Mouse (Mus musculus): ENCODE measurements around the gene Slc22a1. TPM values are rescaled to one million over a fixed set of nuclear protein-coding genes. Genes with fewer than 3 reads are reported as not detected.

Slc22a1 gene
- polyA plus RNA-seq (2014; fragmentation: Nextera tagmentation; extraction: Ambion mirVana): 0.82 and 2.1 TPM in 2 replicates

- Histone ChIP-seq H3K36me3 (ENCODE audit: control insufficient read depth, insufficient read depth, low read length) (peaks cover under 1% of the 10 kb centered on the region; the same call in 1 of the 2 replicates), H3K4me3 (ENCODE audit: low read depth, low read length) (no peak within 1 kb of the TSS), H3K9ac (ENCODE audit: low read depth, low read length) (no peak within 1 kb of the TSS), H3K27ac (ENCODE audit: low read depth, low read length) (no peak within 1 kb of the TSS), H3K27me3 (ENCODE audit: control insufficient read depth, insufficient read depth, low read length) (no peaks in the 10 kb centered on the region), H3K4me2 (no peak within 1 kb of the TSS), H3K9me3 (replicated peaks; ENCODE audit: control insufficient read depth, low read length) (no peaks in the 10 kb centered on the region), H3K4me1 (ENCODE audit: control insufficient read depth, insufficient read depth, low read length) (no peaks in the 10 kb centered on the region; the same call in 1 of the 2 replicates)
- ATAC-seq (replicated peaks; ENCODE audit: insufficient number of reproducible peaks, low FRiP score, low TSS enrichment): no peak
- 86% methylated on average over 7 of the region's 7 CpGs for WGBS (ENCODE audit: insufficient replicate concordance)
These were observed at the start of gene Slc22a1 for GRCm38 (mm10) chr17:12675646-12676045. Gene Slc22a1, minus strand, starts transcription at chr17:12675829.

- peak overlapping the region; percentile 89 for H3K27ac ChIP-seq (ENCODE audit: low read depth, low read length)
- peaks cover 79% of the 10 kb centered on the region for H3K4me1 ChIP-seq (ENCODE audit: control insufficient read depth, insufficient read depth, low read length)
- H3K36me3 ChIP-seq (ENCODE audit: control insufficient read depth, insufficient read depth, low read length): peaks cover 20% of the 10 kb centered on the region
- H3K4me3 ChIP-seq (ENCODE audit: low read depth, low read length): no peak overlapping the region
- peak overlapping the region; percentile 31 for H3K4me2 ChIP-seq
- ATAC-seq (replicated peaks; ENCODE audit: insufficient number of reproducible peaks, low FRiP score, low TSS enrichment): peak; percentile 40
- WGBS (ENCODE audit: insufficient replicate concordance): 43% methylated on average over 6 of the region's 6 CpGs
- H3K9me3 ChIP-seq (replicated peaks; ENCODE audit: control insufficient read depth, low read length): no peaks in the 10 kb centered on the region
- H3K27me3 ChIP-seq (ENCODE audit: control insufficient read depth, insufficient read depth, low read length): no peaks in the 10 kb centered on the region
- H3K9ac ChIP-seq (ENCODE audit: low read depth, low read length): peak overlapping the region; percentile 46; the same call in 1 of the 2 replicates
These were observed 49.4 kb upstream of the Slc22a1 start for GRCm38 (mm10) chr17:12724767-12725744.

GRCm38 (mm10) chr17:12723986-12724766 is 48.5 kb upstream of the Slc22a1 start:
- Histone ChIP-seq H3K9ac (ENCODE audit: low read depth, low read length) (peak overlapping the region; percentile 46; the same call in 1 of the 2 replicates), H3K4me1 (ENCODE audit: control insufficient read depth, insufficient read depth, low read length) (peaks cover 73% of the 10 kb centered on the region), H3K4me2 (peak overlapping the region; percentile 31), H3K27me3 (ENCODE audit: control insufficient read depth, insufficient read depth, low read length) (no peaks in the 10 kb centered on the region), H3K4me3 (ENCODE audit: low read depth, low read length) (no peak overlapping the region), H3K9me3 (replicated peaks; ENCODE audit: control insufficient read depth, low read length) (no peaks in the 10 kb centered on the region), H3K27ac (ENCODE audit: low read depth, low read length) (peak overlapping the region; percentile 89), H3K36me3 (ENCODE audit: control insufficient read depth, insufficient read depth, low read length) (peaks cover 20% of the 10 kb centered on the region)
- peak; percentile 66 for ATAC-seq (replicated peaks; ENCODE audit: insufficient number of reproducible peaks, low FRiP score, low TSS enrichment)
- 20% methylated on average over 5 of the region's 5 CpGs for WGBS (ENCODE audit: insufficient replicate concordance)

GRCm38 (mm10) chr17:12722622-12723021 is 47.0 kb upstream of the Slc22a1 start:
- no peak overlapping the region for H3K4me3 ChIP-seq (ENCODE audit: low read depth, low read length)
- H3K27ac ChIP-seq (ENCODE audit: low read depth, low read length): peak overlapping the region; percentile 58
- peaks cover 64% of the 10 kb centered on the region for H3K4me1 ChIP-seq (ENCODE audit: control insufficient read depth, insufficient read depth, low read length)
- no peak overlapping the region for H3K4me2 ChIP-seq
- H3K9ac ChIP-seq (ENCODE audit: low read depth, low read length): no peak overlapping the region
- H3K27me3 ChIP-seq (ENCODE audit: control insufficient read depth, insufficient read depth, low read length): no peaks in the 10 kb centered on the region
- H3K9me3 ChIP-seq (replicated peaks; ENCODE audit: control insufficient read depth, low read length): no peaks in the 10 kb centered on the region
- no peak for ATAC-seq (replicated peaks; ENCODE audit: insufficient number of reproducible peaks, low FRiP score, low TSS enrichment)
- 62% methylated on average over 8 of the region's 8 CpGs for WGBS (ENCODE audit: insufficient replicate concordance)
- H3K36me3 ChIP-seq (ENCODE audit: control insufficient read depth, insufficient read depth, low read length): peaks cover 23% of the 10 kb centered on the region

GRCm38 (mm10) chr17:12721118-12721886 is 45.7 kb upstream of the Slc22a1 start:
- Histone ChIP-seq H3K27ac (ENCODE audit: low read depth, low read length) (peak overlapping the region; percentile 41), H3K27me3 (ENCODE audit: control insufficient read depth, insufficient read depth, low read length) (no peaks in the 10 kb centered on the region), H3K36me3 (ENCODE audit: control insufficient read depth, insufficient read depth, low read length) (peaks cover 21% of the 10 kb centered on the region), H3K4me3 (ENCODE audit: low read depth, low read length) (no peak overlapping the region), H3K4me1 (ENCODE audit: control insufficient read depth, insufficient read depth, low read length) (peaks cover 55% of the 10 kb centered on the region), H3K9me3 (replicated peaks; ENCODE audit: control insufficient read depth, low read length) (no peaks in the 10 kb centered on the region), H3K4me2 (no peak overlapping the region), H3K9ac (ENCODE audit: low read depth, low read length) (0 out of 2 replicates have a peak overlapping the region, but pooled peaks have one; percentile 5)
- 69% methylated on average over 5 of the region's 5 CpGs for WGBS (ENCODE audit: insufficient replicate concordance)
- ATAC-seq (replicated peaks; ENCODE audit: insufficient number of reproducible peaks, low FRiP score, low TSS enrichment): no peak

GRCm38 (mm10) chr17:12718251-12718650 is 42.6 kb upstream of the Slc22a1 start:
- WGBS (ENCODE audit: insufficient replicate concordance): 64% methylated on average over 7 of the region's 7 CpGs
- no peak for ATAC-seq (replicated peaks; ENCODE audit: insufficient number of reproducible peaks, low FRiP score, low TSS enrichment)
- Histone ChIP-seq H3K9me3 (replicated peaks; ENCODE audit: control insufficient read depth, low read length) (no peaks in the 10 kb centered on the region), H3K9ac (ENCODE audit: low read depth, low read length) (no peak overlapping the region), H3K36me3 (ENCODE audit: control insufficient read depth, insufficient read depth, low read length) (peaks cover 32% of the 10 kb centered on the region), H3K4me1 (ENCODE audit: control insufficient read depth, insufficient read depth, low read length) (peaks cover 30% of the 10 kb centered on the region), H3K4me2 (no peak overlapping the region), H3K27ac (ENCODE audit: low read depth, low read length) (no peak overlapping the region), H3K27me3 (ENCODE audit: control insufficient read depth, insufficient read depth, low read length) (no peaks in the 10 kb centered on the region), H3K4me3 (ENCODE audit: low read depth, low read length) (no peak overlapping the region)

GRCm38 (mm10) chr17:12717445-12717844 is 41.8 kb upstream of the Slc22a1 start:
- Histone ChIP-seq H3K4me3 (ENCODE audit: low read depth, low read length) (no peak overlapping the region), H3K9me3 (replicated peaks; ENCODE audit: control insufficient read depth, low read length) (no peaks in the 10 kb centered on the region), H3K27ac (ENCODE audit: low read depth, low read length) (no peak overlapping the region), H3K4me1 (ENCODE audit: control insufficient read depth, insufficient read depth, low read length) (peaks cover 24% of the 10 kb centered on the region), H3K27me3 (ENCODE audit: control insufficient read depth, insufficient read depth, low read length) (no peaks in the 10 kb centered on the region), H3K36me3 (ENCODE audit: control insufficient read depth, insufficient read depth, low read length) (peaks cover 31% of the 10 kb centered on the region), H3K9ac (ENCODE audit: low read depth, low read length) (no peak overlapping the region), H3K4me2 (no peak overlapping the region)
- no peak for ATAC-seq (replicated peaks; ENCODE audit: insufficient number of reproducible peaks, low FRiP score, low TSS enrichment)
- 70% methylated on average over 4 of the region's 4 CpGs for WGBS (ENCODE audit: insufficient replicate concordance)

GRCm38 (mm10) chr17:12715032-12715431 is 39.4 kb upstream of the Slc22a1 start:
- Histone ChIP-seq H3K4me2 (no peak overlapping the region), H3K4me3 (ENCODE audit: low read depth, low read length) (no peak overlapping the region), H3K9ac (ENCODE audit: low read depth, low read length) (no peak overlapping the region), H3K27ac (ENCODE audit: low read depth, low read length) (no peak overlapping the region), H3K9me3 (replicated peaks; ENCODE audit: control insufficient read depth, low read length) (no peaks in the 10 kb centered on the region), H3K27me3 (ENCODE audit: control insufficient read depth, insufficient read depth, low read length) (no peaks in the 10 kb centered on the region), H3K4me1 (ENCODE audit: control insufficient read depth, insufficient read depth, low read length) (peaks cover 9% of the 10 kb centered on the region; the same call in 1 of the 2 replicates), H3K36me3 (ENCODE audit: control insufficient read depth, insufficient read depth, low read length) (peaks cover 38% of the 10 kb centered on the region)
- WGBS (ENCODE audit: insufficient replicate concordance): 61% methylated on average over 1 of the region's 1 CpGs
- ATAC-seq (replicated peaks; ENCODE audit: insufficient number of reproducible peaks, low FRiP score, low TSS enrichment): no peak

All from heart, embryonic 11.5 days (tissue).